Mouse (Mus musculus) small intestine, adult 2 months (tissue): Measurements from ENCODE around the gene Slc45a3.

Source experiments
- CTCF ChIP-seq: fragments of 200-500 bp; IDR thresholded peaks from 2 replicates; pipeline ENCODE4 v1.5.1; 2012; ENCODE audit warnings: low read depth, mild to moderate bottlenecking, control low read depth, inconsistent platforms, low read length, moderate library complexity, mixed read lengths; ENCODE audit not compliant: insufficient replicate concordance, insufficient read length; ENCODE audit errors: extremely low read depth
- POLR2A ChIP-seq: fragments of 200-500 bp; IDR thresholded peaks from 2 replicates; pipeline ENCODE4 v1.6.1; 2012; ENCODE audit warnings: low read depth, mild to moderate bottlenecking, control low read depth, inconsistent platforms, low read length, moderate library complexity

- TF ChIP-seq CTCF (no peak), POLR2A (no peak)
Observed at GRCm38 (mm10) chr1:132008881-132009644, 46.3 kb downstream of the Slc45a3 start.
